Comparison of ENCODE assay signal across 18 mouse cellular contexts in the genomic region with DNA sequence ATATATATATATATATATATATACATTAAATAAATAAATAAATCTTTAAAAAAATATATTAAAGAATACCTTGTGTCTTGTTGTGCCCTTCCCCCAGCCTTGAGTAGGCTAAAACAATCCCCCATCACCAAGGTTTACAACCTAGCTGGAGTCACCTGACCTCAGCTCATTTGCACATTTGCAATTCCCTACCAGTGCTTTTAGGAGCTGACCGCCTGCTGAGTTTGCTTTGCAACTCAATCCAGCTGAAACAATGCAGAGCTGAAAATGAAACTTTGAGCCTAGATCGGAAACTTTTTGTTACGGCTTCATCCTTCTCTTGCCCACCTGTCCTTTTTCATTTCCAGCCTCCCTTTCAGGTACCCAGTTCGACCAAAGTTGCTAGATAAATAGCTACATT.
"Had no signal": no experiment of that assay in that cellular context is flagged by ENCODE, and none has a peak within 500 bp of the region (broad histone marks: within the 10 kb centered on the region; RNA-seq: fewer than 3 reads in every experiment).

No protein-coding gene starts in this region.

- DNase-seq: lung, adult 18-20 months; lung, embryonic 14.5 days; lung, postnatal 10 days; lung, postnatal 4 days; right cerebral cortex, adult 18-20 months; right cerebral cortex, postnatal 25 days; right cerebral cortex, postnatal 4 days; spleen, adult 18-20 months; thymus, adult 2 months; thymus, postnatal 25 days; thymus, postnatal 4 days had no signal

- H3K9ac ChIP-seq: lung, embryonic 14.5 days; midbrain, embryonic 13.5 days; midbrain, embryonic 15.5 days; neural tube, embryonic 13.5 days; neural tube, embryonic 15.5 days; stomach, embryonic 15.5 days had no signal

- H3K27me3 ChIP-seq: midbrain, embryonic 13.5 days; midbrain, embryonic 15.5 days; neural tube, embryonic 13.5 days; neural tube, embryonic 15.5 days; stomach, embryonic 15.5 days had no signal

- ATAC-seq: midbrain, embryonic 13.5 days; midbrain, embryonic 15.5 days had no signal

- H3K4me3 ChIP-seq: midbrain, embryonic 10.5 days; midbrain, embryonic 13.5 days; midbrain, embryonic 15.5 days; neural tube, embryonic 13.5 days; neural tube, embryonic 15.5 days; stomach, embryonic 15.5 days had no signal

- H3K4me1 ChIP-seq: midbrain, embryonic 10.5 days; midbrain, embryonic 13.5 days; midbrain, embryonic 15.5 days; neural tube, embryonic 13.5 days; neural tube, embryonic 15.5 days; stomach, embryonic 15.5 days had no signal

- H3K4me2 ChIP-seq: lung, embryonic 14.5 days; midbrain, embryonic 13.5 days; midbrain, embryonic 15.5 days; neural tube, embryonic 13.5 days; neural tube, embryonic 15.5 days; stomach, embryonic 15.5 days had no signal

- H3K27ac ChIP-seq: midbrain, embryonic 10.5 days; midbrain, embryonic 13.5 days; midbrain, embryonic 15.5 days; neural tube, embryonic 13.5 days; neural tube, embryonic 15.5 days; stomach, embryonic 15.5 days; stomach, postnatal 0 days had no signal

- H3K9me3 ChIP-seq: midbrain, embryonic 10.5 days; midbrain, embryonic 13.5 days; midbrain, embryonic 15.5 days; neural tube, embryonic 13.5 days; neural tube, embryonic 15.5 days; stomach, embryonic 15.5 days had no signal

- H3K36me3 ChIP-seq: midbrain, embryonic 10.5 days; midbrain, embryonic 13.5 days; midbrain, embryonic 15.5 days; neural tube, embryonic 13.5 days; neural tube, embryonic 15.5 days; stomach, embryonic 15.5 days had no signal
